Mouse (Mus musculus) cerebellum, adult 2 months (tissue): ENCODE results near the gene Nt5c2.

Experiments
- CTCF ChIP-seq: fragments of 200-500 bp; IDR thresholded peaks from 2 replicates; pipeline ENCODE4 v1.5.1; 2011; ENCODE audit warnings: low read depth, mild to moderate bottlenecking, control low read depth, low read length, moderate library complexity, borderline replicate concordance; ENCODE audit not compliant: insufficient read depth
- POLR2A ChIP-seq: fragments of 200-500 bp; IDR thresholded peaks from 2 replicates; pipeline ENCODE4 v1.6.1; 2011; ENCODE audit warnings: low read length, control low read depth, borderline replicate concordance; ENCODE audit not compliant: insufficient read depth

DNA sequence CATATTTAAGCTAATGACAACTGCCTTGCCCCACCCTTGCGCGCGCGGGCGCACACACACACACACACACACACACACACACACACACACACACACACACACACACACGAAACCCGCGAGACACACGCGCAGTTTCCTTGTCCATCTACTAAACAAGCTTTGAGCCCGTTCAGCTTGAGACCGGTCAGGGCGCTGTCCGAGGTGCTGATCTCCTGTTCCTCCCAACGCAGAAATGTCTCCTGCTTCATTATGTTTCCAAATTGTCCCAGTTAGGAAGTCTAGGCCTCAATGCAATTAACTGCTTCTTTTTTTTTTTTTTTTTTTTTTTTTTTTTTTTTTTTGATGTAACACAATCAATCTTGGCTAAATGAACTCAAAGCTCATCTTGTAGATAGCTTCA lies 1.5 kb upstream of the Nt5c2 start:
- TF ChIP-seq CTCF (no peak), POLR2A (no peak)
